Mouse (Mus musculus): ENCODE results near the gene Sox15. TPM values are rescaled to one million over a fixed set of nuclear protein-coding genes. Genes with fewer than 3 reads are reported as not detected.
A peak's percentile ranks its signal among the peaks of the same experiment; 100 is the strongest.

The Sox15 gene
- polyA plus RNA-seq, 1 experiment: not detected

- no peaks in the 10 kb centered on the region for H3K27me3 ChIP-seq (ENCODE audit: control insufficient read depth)
- no peak overlapping the region for H3K4me3 ChIP-seq (replicated peaks)
- TF ChIP-seq TAL1 (IDR thresholded peaks at IDR 0.05; ENCODE audit: low read length) (no peak), GATA1 (IDR thresholded peaks at IDR 0.05; ENCODE audit: low read length) (no peak)
- H3K9me3 ChIP-seq (ENCODE audit: control insufficient read depth, low read length): no peaks in the 10 kb centered on the region
- peaks cover 73% of the 10 kb centered on the region for H3K4me1 ChIP-seq (ENCODE audit: control insufficient read depth)
- peaks cover 82% of the 10 kb centered on the region for H3K36me3 ChIP-seq (ENCODE audit: control insufficient read depth)
These were observed 11.5 kb downstream of the Sox15 start for GRCm38 (mm10) chr11:69666665-69667005.

GRCm38 (mm10) chr11:69670786-69671725 lies 15.9 kb downstream of the Sox15 start:
- Histone ChIP-seq H3K36me3 (ENCODE audit: control insufficient read depth) (peaks cover 84% of the 10 kb centered on the region), H3K9me3 (ENCODE audit: control insufficient read depth, low read length) (no peaks in the 10 kb centered on the region), H3K4me3 (replicated peaks) (peak overlapping the region; percentile 74), H3K27me3 (ENCODE audit: control insufficient read depth) (no peaks in the 10 kb centered on the region), H3K4me1 (ENCODE audit: control insufficient read depth) (peaks cover 68% of the 10 kb centered on the region)
- TF ChIP-seq TAL1 (IDR thresholded peaks at IDR 0.05; ENCODE audit: low read length) (no peak), GATA1 (IDR thresholded peaks at IDR 0.05; ENCODE audit: low read length) (no peak)

- H3K4me1 ChIP-seq (ENCODE audit: control insufficient read depth): peaks cover 67% of the 10 kb centered on the region
- H3K36me3 ChIP-seq (ENCODE audit: control insufficient read depth): peaks cover 84% of the 10 kb centered on the region
- TF ChIP-seq GATA1 (IDR thresholded peaks at IDR 0.05; ENCODE audit: low read length) (no peak), TAL1 (IDR thresholded peaks at IDR 0.05; ENCODE audit: low read length) (no peak)
- H3K9me3 ChIP-seq (ENCODE audit: control insufficient read depth, low read length): no peaks in the 10 kb centered on the region
- H3K4me3 ChIP-seq (replicated peaks): peak overlapping the region; percentile 74
- H3K27me3 ChIP-seq (ENCODE audit: control insufficient read depth): no peaks in the 10 kb centered on the region
These were observed 16.6 kb downstream of the Sox15 start for GRCm38 (mm10) chr11:69671726-69672124.

GRCm38 (mm10) chr11:69672211-69672706 lies 17.1 kb downstream of the Sox15 start, which contains the start of gene Eif4a1:
Eif4a1 (minus strand) TSS chr11:69672423.
- TF ChIP-seq GATA1 (IDR thresholded peaks at IDR 0.05; ENCODE audit: low read length) (no peak), TAL1 (IDR thresholded peaks at IDR 0.05; ENCODE audit: low read length) (no peak)
- no peaks in the 10 kb centered on the region for H3K9me3 ChIP-seq (ENCODE audit: control insufficient read depth, low read length)
- peaks cover 85% of the 10 kb centered on the region for H3K36me3 ChIP-seq (ENCODE audit: control insufficient read depth)
- no peaks in the 10 kb centered on the region for H3K27me3 ChIP-seq (ENCODE audit: control insufficient read depth)
- H3K4me3 ChIP-seq (replicated peaks): peak within 1 kb of the TSS; percentile 74
- H3K4me1 ChIP-seq (ENCODE audit: control insufficient read depth): peaks cover 67% of the 10 kb centered on the region

- TF ChIP-seq GATA1 (IDR thresholded peaks at IDR 0.05; ENCODE audit: low read length) (no peak), TAL1 (IDR thresholded peaks at IDR 0.05; ENCODE audit: low read length) (no peak)
- peaks cover 54% of the 10 kb centered on the region for H3K4me1 ChIP-seq (ENCODE audit: control insufficient read depth)
- no peaks in the 10 kb centered on the region for H3K27me3 ChIP-seq (ENCODE audit: control insufficient read depth)
- no peak overlapping the region for H3K4me3 ChIP-seq (replicated peaks)
- H3K36me3 ChIP-seq (ENCODE audit: control insufficient read depth): peaks cover 60% of the 10 kb centered on the region
- no peaks in the 10 kb centered on the region for H3K9me3 ChIP-seq (ENCODE audit: control insufficient read depth, low read length)
These were observed 24.0 kb downstream of the Sox15 start for GRCm38 (mm10) chr11:69679144-69679543.

- Histone ChIP-seq H3K4me3 (replicated peaks) (peak overlapping the region; percentile 91), H3K9me3 (ENCODE audit: control insufficient read depth, low read length) (no peaks in the 10 kb centered on the region), H3K27me3 (ENCODE audit: control insufficient read depth) (0 out of 2 replicates have a peak, but pooled peaks cover 2% of the 10 kb centered on the region), H3K36me3 (ENCODE audit: control insufficient read depth) (peaks cover 49% of the 10 kb centered on the region), H3K4me1 (ENCODE audit: control insufficient read depth) (peaks cover 46% of the 10 kb centered on the region)
- no peak for TF ChIP-seq TAL1 (IDR thresholded peaks at IDR 0.05; ENCODE audit: low read length)
- TF ChIP-seq GATA1 (IDR thresholded peaks at IDR 0.05; ENCODE audit: low read length): no peak
These were observed 25.2 kb downstream of the Sox15 start for GRCm38 (mm10) chr11:69680136-69680855.

GRCm38 (mm10) chr11:69681314-69682208 lies 26.4 kb downstream of the Sox15 start, which contains the start of gene Senp3:
Senp3 (minus strand) TSS chr11:69682084.
- Histone ChIP-seq H3K4me3 (replicated peaks) (peak within 1 kb of the TSS; percentile 91), H3K9me3 (ENCODE audit: control insufficient read depth, low read length) (no peaks in the 10 kb centered on the region), H3K27me3 (ENCODE audit: control insufficient read depth) (peaks cover 2% of the 10 kb centered on the region; the same call in 1 of the 2 replicates), H3K4me1 (ENCODE audit: control insufficient read depth) (peaks cover 42% of the 10 kb centered on the region), H3K36me3 (ENCODE audit: control insufficient read depth) (peaks cover 36% of the 10 kb centered on the region)
- TF ChIP-seq TAL1 (IDR thresholded peaks at IDR 0.05; ENCODE audit: low read length) (no peak), GATA1 (IDR thresholded peaks at IDR 0.05; ENCODE audit: low read length) (no peak)

GRCm38 (mm10) chr11:69682209-69682839 lies 27.2 kb downstream of the Sox15 start:
- Histone ChIP-seq H3K4me1 (ENCODE audit: control insufficient read depth) (peaks cover 40% of the 10 kb centered on the region), H3K9me3 (ENCODE audit: control insufficient read depth, low read length) (no peaks in the 10 kb centered on the region), H3K27me3 (ENCODE audit: control insufficient read depth) (peaks cover 7% of the 10 kb centered on the region), H3K36me3 (ENCODE audit: control insufficient read depth) (peaks cover 28% of the 10 kb centered on the region), H3K4me3 (replicated peaks) (peak overlapping the region; percentile 91)
- TF ChIP-seq GATA1 (IDR thresholded peaks at IDR 0.05; ENCODE audit: low read length): no peak
